ENCODE assay signal across 8 mouse cellular contexts in the genomic region with DNA sequence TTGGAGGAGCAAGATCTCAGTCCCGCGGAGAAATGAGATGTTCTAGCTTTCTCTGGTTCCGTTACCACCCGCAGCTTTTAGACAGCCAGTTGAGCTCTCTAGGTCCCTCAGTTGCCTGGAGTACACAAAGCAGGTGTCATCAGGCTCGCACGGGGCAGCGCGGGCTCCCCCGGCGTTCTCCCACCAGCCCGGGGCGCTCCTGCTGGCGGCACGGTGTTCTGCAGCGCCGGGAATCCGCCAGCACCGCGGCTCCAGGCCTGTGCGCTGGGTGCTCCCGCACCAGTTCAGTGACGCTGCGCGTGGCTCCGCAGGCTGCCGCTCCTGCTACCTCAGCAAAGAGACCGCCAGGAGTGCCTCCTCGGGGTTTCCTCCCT. TPM values are rescaled to one million over a fixed set of nuclear protein-coding genes. Genes with fewer than 3 reads are reported as not detected.
DNase-seq lines count a peak whose midpoint lies in the region; ATAC-seq lines count a peak whose summit lies in the region.

A gene (minus strand): TSS at position 235 of the 374 bp plus-strand sequence.

- DNase-seq in ovary, postnatal 14 days (ENCODE audit: low spot score): peak; percentile 26
- DNase-seq in ovary, postnatal 10 days (ENCODE audit: low spot score): no peak
- peak; percentile 77 to 83 for DNase-seq in layer of hippocampus, postnatal 36 days
- peak; percentile 16 for DNase-seq in yolk sac, embryonic 10.5 days (ENCODE audit: low spot score)
- DNase-seq in gastrocnemius, postnatal 36 days: no peak

- peak; percentile 39; the same call in 1 of the 2 replicates for ATAC-seq in common myeloid progenitor, adult 5-6 weeks (replicated peaks; ENCODE audit: low read depth, poor library complexity, severe bottlenecking)
- ATAC-seq in heart, embryonic 16.5 days (replicated peaks; ENCODE audit: extremely low read depth, insufficient read depth, low FRiP score): peak; percentile 79
- ATAC-seq in midbrain, embryonic 15.5 days (replicated peaks): peak; percentile 89

- H3K4me2 ChIP-seq in heart, embryonic 16.5 days (ENCODE audit: low read depth, low read length): peak within 1 kb of the TSS; percentile 99
- H3K4me2 ChIP-seq in midbrain, embryonic 15.5 days: peak within 1 kb of the TSS; percentile 62

- H3K4me1 ChIP-seq in heart, embryonic 16.5 days (ENCODE audit: control insufficient read depth, insufficient read depth, low read length): peaks cover 11% of the 10 kb centered on the region
- H3K4me1 ChIP-seq in midbrain, embryonic 15.5 days: peaks cover 15% of the 10 kb centered on the region

- H3K9me3 ChIP-seq in heart, embryonic 16.5 days (replicated peaks; ENCODE audit: control insufficient read depth, low read length): no peaks in the 10 kb centered on the region
- H3K9me3 ChIP-seq in midbrain, embryonic 15.5 days: no peaks in the 10 kb centered on the region

- intact Hi-C loops in gastrocnemius, postnatal 36 days (cut with DNase I): no loop called here

- H3K36me3 ChIP-seq in heart, embryonic 16.5 days (ENCODE audit: control insufficient read depth, insufficient read depth): no peaks in the 10 kb centered on the region
- no peaks in the 10 kb centered on the region for H3K36me3 ChIP-seq in midbrain, embryonic 15.5 days (replicated peaks)

- peaks cover 29% of the 10 kb centered on the region for H3K27me3 ChIP-seq in heart, embryonic 16.5 days (ENCODE audit: control insufficient read depth, insufficient read depth, low read length)
- H3K27me3 ChIP-seq in midbrain, embryonic 15.5 days (replicated peaks): no peaks in the 10 kb centered on the region

- WGBS in heart, embryonic 16.5 days: under 1% methylated on average over 28 of the region's 28 CpGs
- 0% methylated on average over 28 of the region's 28 CpGs for WGBS in midbrain, embryonic 15.5 days

- H3K9ac ChIP-seq in heart, embryonic 16.5 days (ENCODE audit: low read length): peak within 1 kb of the TSS; percentile 57
- peak within 1 kb of the TSS; percentile 95 for H3K9ac ChIP-seq in midbrain, embryonic 15.5 days

- H3K4me3 ChIP-seq in heart, embryonic 16.5 days (ENCODE audit: low read length): peak within 1 kb of the TSS; percentile 64
- peak within 1 kb of the TSS; percentile 85 for H3K4me3 ChIP-seq in midbrain, embryonic 15.5 days

- no peak within 1 kb of the TSS for H3K27ac ChIP-seq in heart, embryonic 16.5 days (ENCODE audit: low read length)
- H3K27ac ChIP-seq in midbrain, embryonic 15.5 days: peak within 1 kb of the TSS; percentile 97

RNA-seq across cellular contexts. Expression of the gene that starts here (rescaled TPM):
- not detected in 2 replicates for total RNA-seq in common myeloid progenitor, adult 5-6 weeks (2017)
- polyA plus RNA-seq in heart, embryonic 16.5 days (2015; fragmentation: Nextera tagmentation; extraction: Ambion mirVana): 0.11 and 0.14 TPM in 2 replicates
- total RNA-seq in layer of hippocampus, postnatal 36 days (2021): 100 to 1,000 TPM; 113 to 131 TPM
- polyA plus RNA-seq in midbrain, embryonic 15.5 days (2015; fragmentation: Nextera tagmentation; extraction: Ambion mirVana): 12.6 and 12.8 TPM in 2 replicates
- total RNA-seq in gastrocnemius, postnatal 36 days (2021): not detected

Comparison
In these comparisons a context has a peak if more than half of its experiments do, and no peak if none do; other contexts are left out.
1. RNA of the gene that starts here (total RNA-seq): 113 to 131 TPM in layer of hippocampus, postnatal 36 days; not detected in common myeloid progenitor, adult 5-6 weeks and not detected in gastrocnemius, postnatal 36 days; every median in the first group is over 100 times any median in the second.
2. RNA of the gene that starts here (polyA plus RNA-seq): 12.6 to 12.8 TPM in midbrain, embryonic 15.5 days; 0.11 to 0.14 TPM in heart, embryonic 16.5 days; every median in the first group is over 10 times any median in the second.
3. DNase-seq: peak in ovary, postnatal 14 days (single experiment), layer of hippocampus, postnatal 36 days (2 of 2) and yolk sac, embryonic 10.5 days (single experiment); none in ovary, postnatal 10 days (single experiment) and gastrocnemius, postnatal 36 days (0 of 2).
4. Peak in ATAC-seq in common myeloid progenitor, adult 5-6 weeks; RNA of the gene not detected or under 1 TPM.
5. Peak in ATAC-seq, H3K4me3 ChIP-seq, H3K9ac ChIP-seq and H3K4me2 ChIP-seq in heart, embryonic 16.5 days; RNA of the gene not detected or under 1 TPM.
6. ATAC-seq: peak in every context shown above with its lines; median percentile 89 in midbrain, embryonic 15.5 days; 79 in heart, embryonic 16.5 days; 39 in common myeloid progenitor, adult 5-6 weeks.